Mouse (Mus musculus): ENCODE measurements around the gene Adamts15. TPM values are rescaled to one million over a fixed set of nuclear protein-coding genes. Genes with fewer than 3 reads are reported as not detected.

Adamts15 gene
- polyA plus RNA-seq, 1 experiment from 2014 or later = 0.80 TPM

- Histone ChIP-seq H3K4me1 (replicated peaks) (no peaks in the 10 kb centered on the region), H3K27ac (no peak overlapping the region), H3K9me3 (replicated peaks) (no peaks in the 10 kb centered on the region), H3K4me2 (no peak overlapping the region), H3K27me3 (peaks cover 35% of the 10 kb centered on the region), H3K4me3 (replicated peaks) (no peak overlapping the region), H3K36me3 (no peaks in the 10 kb centered on the region), H3K9ac (no peak overlapping the region)
- ATAC-seq (ENCODE audit: low read depth) = no peak
- DNase-seq = no peak
- 11% methylated on average over 6 of the region's 6 CpGs for WGBS (ENCODE audit: insufficient replicate concordance)
These were observed 1.5 kb downstream of the Adamts15 start for GRCm38 (mm10) chr9:30920736-30921135.

GRCm38 (mm10) chr9:30919686-30920085 is 2.6 kb downstream of the Adamts15 start:
- H3K9me3 ChIP-seq (replicated peaks) = no peaks in the 10 kb centered on the region
- H3K27ac ChIP-seq = no peak overlapping the region
- DNase-seq (no peak), ATAC-seq (ENCODE audit: low read depth) (no peak)
- no peak overlapping the region for H3K9ac ChIP-seq
- H3K36me3 ChIP-seq = no peaks in the 10 kb centered on the region
- WGBS (ENCODE audit: insufficient replicate concordance) = 73% methylated on average over 9 of the region's 9 CpGs
- H3K4me2 ChIP-seq = no peak overlapping the region
- no peaks in the 10 kb centered on the region for H3K4me1 ChIP-seq (replicated peaks)
- peaks cover 35% of the 10 kb centered on the region for H3K27me3 ChIP-seq
- H3K4me3 ChIP-seq (replicated peaks) = no peak overlapping the region

- DNase-seq (no peak), ATAC-seq (ENCODE audit: low read depth) (no peak)
- H3K4me1 ChIP-seq (replicated peaks) = no peaks in the 10 kb centered on the region
- H3K4me2 ChIP-seq = no peak overlapping the region
- no peak overlapping the region for H3K27ac ChIP-seq
- peaks cover 30% of the 10 kb centered on the region for H3K27me3 ChIP-seq
- 60% methylated on average over 12 of the region's 12 CpGs for WGBS (ENCODE audit: insufficient replicate concordance)
- no peaks in the 10 kb centered on the region for H3K9me3 ChIP-seq (replicated peaks)
- H3K36me3 ChIP-seq = no peaks in the 10 kb centered on the region
- no peak overlapping the region for H3K4me3 ChIP-seq (replicated peaks)
- H3K9ac ChIP-seq = no peak overlapping the region
These were observed 3.5 kb downstream of the Adamts15 start for GRCm38 (mm10) chr9:30918466-30919356.

- no peak overlapping the region for H3K27ac ChIP-seq
- ATAC-seq (ENCODE audit: low read depth) = no peak
- 0 out of 2 replicates have a peak, but pooled peaks cover 5% of the 10 kb centered on the region for H3K4me1 ChIP-seq (replicated peaks)
- H3K9ac ChIP-seq = no peak overlapping the region
- no peaks in the 10 kb centered on the region for H3K9me3 ChIP-seq (replicated peaks)
- DNase-seq = no peak
- WGBS (ENCODE audit: insufficient replicate concordance) = 64% methylated on average over 6 of the region's 6 CpGs
- no peak overlapping the region for H3K4me2 ChIP-seq
- H3K4me3 ChIP-seq (replicated peaks) = no peak overlapping the region
- no peaks in the 10 kb centered on the region for H3K36me3 ChIP-seq
- H3K27me3 ChIP-seq = peaks cover 8% of the 10 kb centered on the region
These were observed 5.8 kb downstream of the Adamts15 start for GRCm38 (mm10) chr9:30916266-30916968.

- Histone ChIP-seq H3K4me1 (replicated peaks) (0 out of 2 replicates have a peak, but pooled peaks cover 5% of the 10 kb centered on the region), H3K4me3 (replicated peaks) (no peak overlapping the region), H3K9me3 (replicated peaks) (no peaks in the 10 kb centered on the region), H3K27me3 (no peaks in the 10 kb centered on the region), H3K36me3 (no peaks in the 10 kb centered on the region), H3K9ac (no peak overlapping the region), H3K4me2 (no peak overlapping the region), H3K27ac (no peak overlapping the region)
- 71% methylated on average over 2 of the region's 2 CpGs for whole genome bisulfite sequencing (ENCODE audit: insufficient replicate concordance)
- no peak for DNase-seq
- no peak for ATAC-seq (ENCODE audit: low read depth)
These were observed 8.0 kb downstream of the Adamts15 start for GRCm38 (mm10) chr9:30914241-30914640.

GRCm38 (mm10) chr9:30913429-30913828 is 8.8 kb downstream of the Adamts15 start:
- Histone ChIP-seq H3K4me3 (replicated peaks) (no peak overlapping the region), H3K4me2 (no peak overlapping the region), H3K27me3 (no peaks in the 10 kb centered on the region), H3K9me3 (replicated peaks) (no peaks in the 10 kb centered on the region), H3K36me3 (no peaks in the 10 kb centered on the region), H3K27ac (no peak overlapping the region), H3K9ac (no peak overlapping the region), H3K4me1 (replicated peaks) (0 out of 2 replicates have a peak, but pooled peaks cover 5% of the 10 kb centered on the region)
- ATAC-seq (ENCODE audit: low read depth) (no peak), DNase-seq (no peak)
- WGBS (ENCODE audit: insufficient replicate concordance) = 54% methylated on average over 3 of the region's 3 CpGs

GRCm38 (mm10) chr9:30912161-30912560 is 10.1 kb downstream of the Adamts15 start:
- WGBS (ENCODE audit: insufficient replicate concordance) = 38% methylated on average over 3 of the region's 3 CpGs
- Histone ChIP-seq H3K9ac (no peak overlapping the region), H3K4me1 (replicated peaks) (0 out of 2 replicates have a peak, but pooled peaks cover 5% of the 10 kb centered on the region), H3K4me3 (replicated peaks) (no peak overlapping the region), H3K27me3 (no peaks in the 10 kb centered on the region), H3K9me3 (replicated peaks) (no peaks in the 10 kb centered on the region), H3K4me2 (no peak overlapping the region), H3K27ac (no peak overlapping the region), H3K36me3 (no peaks in the 10 kb centered on the region)
- ATAC-seq (ENCODE audit: low read depth) = no peak
- no peak for DNase-seq

GRCm38 (mm10) chr9:30910491-30910890 is 11.8 kb downstream of the Adamts15 start:
- Histone ChIP-seq H3K4me1 (replicated peaks) (0 out of 2 replicates have a peak, but pooled peaks cover 5% of the 10 kb centered on the region), H3K4me2 (no peak overlapping the region), H3K9ac (no peak overlapping the region), H3K9me3 (replicated peaks) (no peaks in the 10 kb centered on the region), H3K4me3 (replicated peaks) (no peak overlapping the region), H3K36me3 (no peaks in the 10 kb centered on the region), H3K27ac (no peak overlapping the region), H3K27me3 (no peaks in the 10 kb centered on the region)
- DNase-seq = no peak
- WGBS (ENCODE audit: insufficient replicate concordance) = 70% methylated on average over 5 of the region's 5 CpGs
- ATAC-seq (ENCODE audit: low read depth) = no peak

GRCm38 (mm10) chr9:30908973-30909372 is 13.3 kb downstream of the Adamts15 start:
- H3K4me3 ChIP-seq (replicated peaks) = no peak overlapping the region
- H3K27ac ChIP-seq = no peak overlapping the region
- DNase-seq = no peak
- WGBS (ENCODE audit: insufficient replicate concordance) = 60% methylated on average over 5 of the region's 5 CpGs
- no peaks in the 10 kb centered on the region for H3K36me3 ChIP-seq
- H3K4me2 ChIP-seq = no peak overlapping the region
- no peak for ATAC-seq (ENCODE audit: low read depth)
- no peaks in the 10 kb centered on the region for H3K27me3 ChIP-seq
- no peak overlapping the region for H3K9ac ChIP-seq
- no peaks in the 10 kb centered on the region for H3K9me3 ChIP-seq (replicated peaks)
- 0 out of 2 replicates have a peak, but pooled peaks cover 5% of the 10 kb centered on the region for H3K4me1 ChIP-seq (replicated peaks)

- ATAC-seq (ENCODE audit: low read depth) (no peak), DNase-seq (no peak)
- no peaks in the 10 kb centered on the region for H3K27me3 ChIP-seq
- H3K9ac ChIP-seq = no peak overlapping the region
- 69% methylated on average over 5 of the region's 5 CpGs for WGBS (ENCODE audit: insufficient replicate concordance)
- H3K36me3 ChIP-seq = no peaks in the 10 kb centered on the region
- H3K4me3 ChIP-seq (replicated peaks) = no peak overlapping the region
- H3K4me2 ChIP-seq = no peak overlapping the region
- 0 out of 2 replicates have a peak, but pooled peaks cover 5% of the 10 kb centered on the region for H3K4me1 ChIP-seq (replicated peaks)
- no peak overlapping the region for H3K27ac ChIP-seq
- H3K9me3 ChIP-seq (replicated peaks) = no peaks in the 10 kb centered on the region
These were observed 14.0 kb downstream of the Adamts15 start for GRCm38 (mm10) chr9:30908296-30908690.

- DNase-seq = no peak
- 30% methylated on average over 5 of the region's 5 CpGs for WGBS (ENCODE audit: insufficient replicate concordance)
These were observed 14.5 kb downstream of the Adamts15 start for GRCm38 (mm10) chr9:30907677-30908295.

More at GRCm38 (mm10) chr9:30907677-30908295, 14.5 kb downstream of the Adamts15 start:
- H3K4me2 ChIP-seq = no peak overlapping the region
- no peak overlapping the region for H3K9ac ChIP-seq
- H3K9me3 ChIP-seq (replicated peaks) = no peaks in the 10 kb centered on the region
- H3K36me3 ChIP-seq = no peaks in the 10 kb centered on the region
- H3K27me3 ChIP-seq = no peaks in the 10 kb centered on the region
- H3K4me1 ChIP-seq (replicated peaks) = 0 out of 2 replicates have a peak, but pooled peaks cover 5% of the 10 kb centered on the region
- no peak overlapping the region for H3K4me3 ChIP-seq (replicated peaks)
- ATAC-seq (ENCODE audit: low read depth) = no peak
- no peak overlapping the region for H3K27ac ChIP-seq
